24 mouse cellular contexts compared by ENCODE assay signal in genomic region chr10:7925481-7925880, GRCm38 (mm10). TPM values are rescaled to one million over a fixed set of nuclear protein-coding genes. Genes with fewer than 3 reads are reported as not detected.
A peak's percentile ranks its signal among the peaks of the same experiment; 100 is the strongest.
DNase-seq lines count a peak whose midpoint lies in the region; ATAC-seq and TF ChIP-seq lines count a peak whose summit lies in the region.
"Had no signal": no experiment of that assay in that cellular context is flagged by ENCODE, and none has a peak within 500 bp of the region (broad histone marks: within the 10 kb centered on the region; RNA-seq: fewer than 3 reads in every experiment).

No protein-coding gene starts in this region.

- H3K9me3 ChIP-seq in midbrain, embryonic 13.5 days, result no peaks in the 10 kb centered on the region
- H3K9me3 ChIP-seq in midbrain, postnatal 0 days (ENCODE audit: low read length), result no peaks in the 10 kb centered on the region
- no peaks in the 10 kb centered on the region for H3K9me3 ChIP-seq in hindbrain, postnatal 0 days (ENCODE audit: low read length)
- H3K9me3 ChIP-seq: embryonic facial prominence, embryonic 13.5 days; forebrain, embryonic 13.5 days; G1E; heart, embryonic 13.5 days; hindbrain, embryonic 15.5 days had no signal

- 72% methylated on average over 11 of the region's 11 CpGs for WGBS in midbrain, embryonic 13.5 days
- 77% methylated on average over 11 of the region's 11 CpGs for WGBS in midbrain, postnatal 0 days
- 78% methylated on average over 11 of the region's 11 CpGs for WGBS in hindbrain, postnatal 0 days

- TF ChIP-seq CTCF in midbrain, postnatal 0 days (IDR thresholded peaks at IDR 0.05), result no peak
- TF ChIP-seq CTCF in hindbrain, postnatal 0 days (IDR thresholded peaks at IDR 0.05; ENCODE audit: low read depth), result no peak

- H3K27ac ChIP-seq in midbrain, embryonic 13.5 days, result no peak overlapping the region
- H3K27ac ChIP-seq in midbrain, postnatal 0 days (ENCODE audit: low read depth, low read length), result no peak overlapping the region
- H3K27ac ChIP-seq in hindbrain, postnatal 0 days, result no peak overlapping the region
- H3K27ac ChIP-seq: embryonic facial prominence, embryonic 13.5 days; forebrain, embryonic 13.5 days; heart, embryonic 13.5 days; hindbrain, embryonic 15.5 days had no signal

- peak; percentile 39 for DNase-seq in heart, adult 11 months
- DNase-seq in heart, adult 18-20 months, result no peak
- DNase-seq in midbrain, postnatal 0 days (ENCODE audit: low spot score), result no peak
- peak; percentile 74 for DNase-seq in R1 (ENCODE audit: low read depth, low spot score)
- DNase-seq in hindbrain, postnatal 0 days (ENCODE audit: low spot score), result no peak
- DNase-seq: adrenal gland, adult 2 months; adrenal gland, postnatal 25 days; cerebellum, adult 11 months; cerebellum, adult 8-10 months; cerebellum, postnatal 14 days; embryo, embryonic 11 days; gastrocnemius, postnatal 14 days; heart, postnatal 36 days had no signal

- H3K27me3 ChIP-seq in midbrain, embryonic 13.5 days, result no peaks in the 10 kb centered on the region
- H3K27me3 ChIP-seq in midbrain, postnatal 0 days (ENCODE audit: insufficient read depth, low read length), result no peaks in the 10 kb centered on the region
- no peaks in the 10 kb centered on the region for H3K27me3 ChIP-seq in hindbrain, postnatal 0 days (ENCODE audit: insufficient read depth, low read length)
- H3K27me3 ChIP-seq: CH12.LX; embryonic facial prominence, embryonic 13.5 days; forebrain, embryonic 13.5 days; heart, embryonic 13.5 days; hindbrain, embryonic 15.5 days had no signal

- ATAC-seq in midbrain, embryonic 13.5 days, result 0 out of 2 replicates have a peak, but pooled peaks have one; percentile 27
- ATAC-seq in midbrain, postnatal 0 days (ENCODE audit: low FRiP score), result no peak
- no peak for ATAC-seq in hindbrain, postnatal 0 days
- no peak for ATAC-seq in cerebellum, adult (ENCODE audit: insufficient number of reproducible peaks, low FRiP score, low TSS enrichment)
- ATAC-seq: activated CD4-positive, CD25-positive, alpha-beta regulatory T cell, adult 4 months; forebrain, embryonic 13.5 days; inflammation-experienced regulatory T-cells, adult 6 months; intestine, postnatal 0 days had no signal

- H3K4me1 ChIP-seq in midbrain, embryonic 13.5 days (replicated peaks), result no peaks in the 10 kb centered on the region
- no peaks in the 10 kb centered on the region for H3K4me1 ChIP-seq in midbrain, postnatal 0 days (ENCODE audit: insufficient read depth, low read length)
- H3K4me1 ChIP-seq in hindbrain, postnatal 0 days (ENCODE audit: insufficient read depth, low read length), result no peaks in the 10 kb centered on the region
- H3K4me1 ChIP-seq: embryonic facial prominence, embryonic 13.5 days; forebrain, embryonic 13.5 days had no signal

- H3K4me3 ChIP-seq in midbrain, embryonic 13.5 days (replicated peaks), result no peak overlapping the region
- no peak overlapping the region for H3K4me3 ChIP-seq in midbrain, postnatal 0 days (ENCODE audit: low read depth, low read length)
- no peak overlapping the region for H3K4me3 ChIP-seq in hindbrain, postnatal 0 days (ENCODE audit: low read length)
- H3K4me3 ChIP-seq: embryonic facial prominence, embryonic 13.5 days; forebrain, embryonic 13.5 days; heart, embryonic 13.5 days; hindbrain, embryonic 15.5 days had no signal

- H3K9ac ChIP-seq in midbrain, embryonic 13.5 days (replicated peaks), result no peak overlapping the region
- H3K9ac ChIP-seq in midbrain, postnatal 0 days (replicated peaks; ENCODE audit: low read length, poor library complexity, severe bottlenecking), result no peak overlapping the region
- no peak overlapping the region for H3K9ac ChIP-seq in hindbrain, postnatal 0 days (replicated peaks; ENCODE audit: low read length)
- H3K9ac ChIP-seq: embryonic facial prominence, embryonic 13.5 days; forebrain, embryonic 13.5 days; heart, embryonic 13.5 days; hindbrain, embryonic 15.5 days had no signal

- peaks cover 16% of the 10 kb centered on the region for H3K36me3 ChIP-seq in midbrain, embryonic 13.5 days
- peaks cover 8% of the 10 kb centered on the region; the same call in 1 of the 2 replicates for H3K36me3 ChIP-seq in midbrain, postnatal 0 days (ENCODE audit: insufficient read depth, low read length)
- no peaks in the 10 kb centered on the region; the same call in 1 of the 2 replicates for H3K36me3 ChIP-seq in hindbrain, postnatal 0 days (ENCODE audit: insufficient read depth, low read length)

- H3K4me2 ChIP-seq in midbrain, embryonic 13.5 days (replicated peaks), result no peak overlapping the region
- no peak overlapping the region for H3K4me2 ChIP-seq in midbrain, postnatal 0 days (ENCODE audit: low read depth, low read length, poor library complexity, severe bottlenecking)
- H3K4me2 ChIP-seq in hindbrain, postnatal 0 days (ENCODE audit: low read depth, low read length), result no peak overlapping the region
- H3K4me2 ChIP-seq: embryonic facial prominence, embryonic 13.5 days; forebrain, embryonic 13.5 days; heart, embryonic 13.5 days; hindbrain, embryonic 15.5 days had no signal

RNA-seq across cellular contexts. Expression of gene Tab2, which starts 30.5 kb away (rescaled TPM):
- 10 to 100 TPM; 44.5 to 52.9 TPM for total RNA-seq in heart, adult 18-20 months (2021)
- 15.4 and 16.9 TPM in 2 replicates for polyA plus RNA-seq in midbrain, embryonic 13.5 days (2015; fragmentation: Nextera tagmentation; extraction: Ambion mirVana)
- 51.1 and 60.7 TPM in 2 replicates for total RNA-seq in midbrain, postnatal 0 days (2014; rRNA removed)
- polyA plus RNA-seq in midbrain, postnatal 0 days (2015; fragmentation: Nextera tagmentation; extraction: Ambion mirVana), result 8.7 and 10.8 TPM in 2 replicates
- total RNA-seq in hindbrain, postnatal 0 days (2014; rRNA removed), result 54.3 and 64.3 TPM in 2 replicates
- 11.4 and 12.0 TPM in 2 replicates for polyA plus RNA-seq in hindbrain, postnatal 0 days (2015; fragmentation: Nextera tagmentation; extraction: Ambion mirVana)

Comparison
In these comparisons a context has a peak if more than half of its experiments do, and no peak if none do; other contexts are left out.
1. DNase-seq: peak in heart, adult 11 months (single experiment) and R1 (single experiment); none in heart, adult 18-20 months (0 of 2), midbrain, postnatal 0 days (single experiment) and hindbrain, postnatal 0 days (single experiment).